Mouse (Mus musculus) forebrain, embryonic 16.5 days (tissue): Measurements from ENCODE around the gene Eif4a3. TPM values are rescaled to one million over a fixed set of nuclear protein-coding genes. Genes with fewer than 3 reads are reported as not detected.
A peak's percentile ranks its signal among the peaks of the same experiment; 100 is the strongest.
"Not testable (repeated sequence)": the region's sequence is repeated elsewhere in the genome, so short reads cannot be mapped to it uniquely, and the experiment has no call there.

Source experiments
- ATAC-seq: fragments of 200-750 bp; cut with Nextera tagmentation; 2 replicates; pipeline ENCODE4 v1.8.0; 2017; ENCODE audit warnings: mild to moderate bottlenecking, moderate library complexity
- H3K27ac ChIP-seq: fragments of 300-500 bp; sonication (generic); 2 replicates; pipeline ENCODE4 v1.5.1; 2014; ENCODE audit warnings: low read length, control low read depth
- H3K27me3 ChIP-seq: fragments of 300-500 bp; sonication (generic); replicated peaks from 2 replicates; pipeline ENCODE4 v1.6.1; 2014; ENCODE audit warnings: low read length; ENCODE audit not compliant: control insufficient read depth, insufficient read depth
- H3K36me3 ChIP-seq: fragments of 300-500 bp; sonication (generic); 2 replicates; pipeline ENCODE4 v1.6.1; 2014; ENCODE audit not compliant: control insufficient read depth, insufficient read depth
- H3K4me1 ChIP-seq: fragments of 300-500 bp; sonication (generic); replicated peaks from 2 replicates; pipeline ENCODE4 v1.6.1; 2014; ENCODE audit warnings: low read length; ENCODE audit not compliant: control insufficient read depth, insufficient read depth
- H3K4me2 ChIP-seq: fragments of 300-500 bp; sonication (generic); 2 replicates; pipeline ENCODE4 v1.6.1; 2014; ENCODE audit warnings: mild to moderate bottlenecking, low read length, control low read depth
- H3K4me3 ChIP-seq: fragments of 300-500 bp; sonication (generic); replicated peaks from 2 replicates; pipeline ENCODE4 v1.5.1; 2014; ENCODE audit warnings: mild to moderate bottlenecking, low read length, control low read depth
- H3K9ac ChIP-seq: fragments of 300-500 bp; sonication (generic); replicated peaks from 2 replicates; pipeline ENCODE4 v1.6.1; 2014; ENCODE audit warnings: low read depth, low read length, control low read depth
- H3K9me3 ChIP-seq: fragments of 300-500 bp; sonication (generic); 2 replicates; pipeline ENCODE4 v1.6.1; 2016; ENCODE audit warnings: low read length; ENCODE audit not compliant: control insufficient read depth
- WGBS: fragments of 180-500 bp; shearing (Covaris S2); extraction: QIAGEN DNeasy Blood & Tissue Kit; methylation state at CpG from one replicate; pipeline ENCODE4 v1.1.7; 2014; 5-methylcytosine and 5-hydroxymethylcytosine counted together
- polyA plus RNA-seq: library from polyadenylated mRNA; unstranded; fragments of >200 nt; fragmentation: Nextera tagmentation; extraction: Ambion mirVana; gene quantifications from 2 replicates; pipeline ENCODE4 v1.2.1, GENCODE M21; 2015

Eif4a3 gene
- polyA plus RNA-seq, 1 experiment from 2014 or later: 273 TPM

DNA sequence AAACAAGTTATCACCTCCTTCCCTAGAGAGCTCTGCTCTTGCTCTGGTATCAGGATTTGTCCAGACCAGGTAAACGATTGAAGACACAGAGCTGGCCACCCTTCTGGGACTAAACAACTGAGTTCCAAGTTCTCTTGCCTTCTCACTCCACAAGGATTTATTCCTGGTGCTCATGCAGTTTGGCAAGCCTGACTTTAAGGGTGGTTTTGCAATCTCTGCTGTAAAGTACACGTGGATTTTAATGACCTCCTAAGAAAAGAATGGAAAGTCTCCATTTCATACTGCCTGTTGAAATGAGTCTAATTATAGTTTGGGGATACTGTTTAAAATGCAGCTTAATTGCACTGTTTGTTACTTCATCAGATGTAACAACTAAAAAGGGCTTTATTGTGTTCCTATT, 1.1 kb upstream of the Eif4a3 start:
- Histone ChIP-seq H3K27ac (no peak overlapping the region), H3K36me3 (peaks cover 11% of the 10 kb centered on the region), H3K4me3 (no peak overlapping the region), H3K4me2 (no peak overlapping the region), H3K27me3 (no peaks in the 10 kb centered on the region), H3K9ac (no peak overlapping the region), H3K9me3 (no peaks in the 10 kb centered on the region), H3K4me1 (peaks cover 19% of the 10 kb centered on the region)
- ATAC-seq: no peak
- WGBS: 14% methylated on average over 2 of the region's 2 CpGs

DNA sequence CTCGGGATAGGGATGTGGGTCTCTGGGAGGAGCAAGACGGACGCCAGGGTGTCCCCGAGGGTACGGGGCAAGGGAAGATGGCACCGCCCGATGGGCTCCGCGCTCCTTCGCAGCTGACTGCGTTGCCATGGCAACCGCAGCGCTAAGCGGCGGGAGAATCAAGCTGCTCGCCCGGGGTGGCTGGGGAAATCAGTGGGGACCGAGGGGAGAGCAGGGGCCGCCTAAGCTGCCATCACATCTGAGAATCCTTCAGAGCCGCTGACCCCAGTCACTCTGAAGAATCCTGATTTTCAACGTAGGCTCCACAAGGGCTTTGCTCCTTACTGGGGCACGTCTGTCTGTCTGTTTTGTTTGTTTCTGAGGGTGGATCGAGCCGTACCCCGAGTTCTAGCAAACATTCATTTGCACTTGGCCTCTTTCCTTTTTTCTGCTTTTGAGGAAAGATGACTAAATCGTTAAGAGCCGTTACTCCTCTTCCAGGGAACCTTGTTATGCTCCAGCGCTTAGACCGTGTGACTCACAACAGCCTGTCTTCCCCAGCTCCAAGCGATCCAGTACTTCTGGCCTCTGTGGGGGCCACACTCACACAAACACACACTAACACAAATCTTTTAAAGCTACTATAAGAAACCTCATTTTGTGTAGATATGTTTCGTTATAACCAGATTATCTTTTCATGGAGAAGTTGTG, 502 bp upstream of the Eif4a3 start:
- Histone ChIP-seq H3K27ac (peak overlapping the region; percentile 99), H3K4me1 (peaks cover 19% of the 10 kb centered on the region), H3K4me3 (peak overlapping the region; percentile 98), H3K27me3 (no peaks in the 10 kb centered on the region), H3K9me3 (no peaks in the 10 kb centered on the region), H3K36me3 (peaks cover 16% of the 10 kb centered on the region), H3K9ac (peak overlapping the region; percentile 88), H3K4me2 (peak overlapping the region; percentile 75)
- 2% methylated on average over 31 of the region's 31 CpGs for WGBS
- peak; percentile 86 for ATAC-seq

DNA sequence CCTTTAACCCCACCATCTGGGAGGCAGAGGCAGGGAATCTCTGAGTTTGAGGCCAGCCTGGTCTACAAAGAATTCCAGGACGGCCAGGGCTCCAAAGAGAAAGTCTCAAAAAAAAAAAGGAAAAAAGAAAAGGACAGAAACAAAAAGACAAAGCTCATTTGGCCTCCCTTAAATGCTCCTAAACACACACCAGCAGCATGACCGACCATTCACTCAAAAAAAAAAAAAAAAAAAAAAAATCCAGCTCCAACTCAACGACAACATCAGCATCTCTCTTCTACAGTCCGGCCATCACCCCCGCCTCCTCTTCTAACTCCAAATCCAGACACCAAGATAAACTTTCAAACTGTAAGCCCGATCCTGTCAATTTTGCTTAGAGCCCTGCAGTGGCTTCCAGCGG, 972 bp downstream of the Eif4a3 start:
- Histone ChIP-seq H3K9me3 (no peaks in the 10 kb centered on the region), H3K4me2 (peak overlapping the region; percentile 98), H3K27ac (no peak overlapping the region), H3K9ac (peak overlapping the region; percentile 88), H3K4me3 (peak overlapping the region; percentile 98), H3K36me3 (peaks cover 28% of the 10 kb centered on the region), H3K27me3 (no peaks in the 10 kb centered on the region), H3K4me1 (peaks cover 19% of the 10 kb centered on the region)
- ATAC-seq: no peak
- WGBS: 10% methylated on average over 7 of the region's 7 CpGs

DNA sequence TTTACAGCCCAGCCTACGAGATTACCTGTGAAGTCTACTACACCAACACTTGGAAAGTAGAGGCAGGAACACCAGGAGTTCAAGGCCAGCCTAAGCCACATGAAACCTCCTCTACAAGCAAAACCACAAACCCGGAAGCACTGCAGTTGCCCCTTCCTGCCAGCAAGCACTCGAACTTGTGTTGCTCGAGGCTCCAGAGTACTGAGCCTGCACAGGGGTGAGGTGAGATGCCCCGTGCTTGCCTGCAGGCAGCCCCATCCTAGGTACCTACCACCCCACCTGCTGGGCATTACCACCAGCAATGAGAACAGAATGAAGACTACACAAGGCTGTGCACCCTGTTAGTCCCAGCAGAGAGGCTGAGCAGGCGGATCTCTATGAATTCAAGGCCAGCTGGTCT, 1.9 kb downstream of the Eif4a3 start:
- H3K4me2 ChIP-seq: no peak overlapping the region; the same call in 1 of the 2 replicates

DNA sequence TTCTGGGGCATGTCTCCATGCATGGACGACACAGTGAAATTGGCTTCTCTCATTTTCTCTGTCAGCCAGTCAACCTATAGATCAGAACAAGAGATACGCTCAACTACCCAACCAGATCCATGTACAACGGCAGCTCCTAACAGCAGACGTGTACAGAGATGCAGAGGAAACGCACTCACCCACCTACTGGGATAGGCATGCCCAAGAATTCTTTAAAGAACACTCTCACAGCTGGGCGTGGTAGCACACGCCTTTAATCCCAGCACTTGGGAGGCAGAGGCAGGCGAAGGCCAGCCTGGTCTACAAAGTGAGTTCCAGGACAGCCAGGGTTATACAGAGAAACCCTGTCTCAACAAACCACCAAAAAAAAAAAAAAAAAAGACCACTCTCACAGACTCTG, 7.0 kb downstream of the Eif4a3 start:
- 93% methylated on average over 8 of the region's 8 CpGs for WGBS
- not testable (repeated sequence) for ATAC-seq

More for the DNA sequence above, 1.9 kb downstream of the Eif4a3 start:
- H3K27ac ChIP-seq: no peak overlapping the region
- no peak overlapping the region for H3K4me3 ChIP-seq
- no peak for ATAC-seq
- H3K36me3 ChIP-seq: peaks cover 35% of the 10 kb centered on the region
- no peaks in the 10 kb centered on the region for H3K9me3 ChIP-seq
- WGBS: 91% methylated on average over 6 of the region's 6 CpGs
- peaks cover 19% of the 10 kb centered on the region for H3K4me1 ChIP-seq
- no peak overlapping the region for H3K9ac ChIP-seq
- no peaks in the 10 kb centered on the region for H3K27me3 ChIP-seq

DNA sequence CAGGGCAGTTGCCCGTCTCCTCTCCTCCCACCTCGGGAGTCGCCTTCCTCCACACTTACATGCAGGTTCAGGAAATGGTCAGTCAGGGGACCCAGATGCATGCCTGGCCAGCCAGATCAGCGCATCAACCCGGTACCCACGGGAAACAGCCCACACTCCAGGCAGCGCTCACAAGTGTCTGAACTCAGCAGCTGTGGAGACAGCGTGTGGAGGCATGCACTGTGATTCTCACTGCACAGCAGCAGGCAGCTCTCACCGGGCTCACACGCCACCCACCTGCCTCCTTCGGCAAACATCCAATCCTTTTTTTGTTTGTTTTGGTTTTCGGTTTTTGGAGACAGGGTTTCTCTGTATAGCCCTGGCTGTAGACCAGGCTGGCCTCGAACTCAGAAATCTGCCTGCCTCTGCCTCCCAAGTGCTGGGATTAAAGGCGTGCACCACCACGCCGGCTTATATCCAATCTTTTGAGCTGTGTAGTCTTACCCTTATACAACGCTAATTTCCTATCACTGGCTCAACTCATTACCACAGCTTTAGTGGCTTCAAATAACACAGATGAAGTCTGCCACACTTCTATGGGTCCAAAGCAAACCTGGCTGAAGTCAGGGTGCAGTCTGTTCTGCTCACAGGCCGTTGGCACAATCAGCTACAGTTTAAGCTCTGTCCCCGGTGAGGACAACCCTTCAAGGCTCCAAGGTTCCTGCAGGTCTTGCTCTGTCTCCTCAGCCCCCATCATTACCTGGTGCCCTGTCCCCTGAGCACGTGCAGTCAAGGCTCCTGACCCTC, 12.5 kb downstream of the Eif4a3 start:
- Histone ChIP-seq H3K4me3 (no peak overlapping the region), H3K9ac (no peak overlapping the region), H3K4me2 (no peak overlapping the region), H3K9me3 (no peaks in the 10 kb centered on the region), H3K27me3 (no peaks in the 10 kb centered on the region), H3K27ac (no peak overlapping the region), H3K4me1 (no peaks in the 10 kb centered on the region), H3K36me3 (peaks cover 33% of the 10 kb centered on the region)
- 89% methylated on average over 20 of the region's 20 CpGs for WGBS
- ATAC-seq: no peak

More for the DNA sequence above, 7.0 kb downstream of the Eif4a3 start:
- not testable (repeated sequence) for H3K4me1 ChIP-seq, H3K27ac ChIP-seq, H3K9ac ChIP-seq, H3K4me2 ChIP-seq, H3K27me3 ChIP-seq, H3K9me3 ChIP-seq, H3K4me3 ChIP-seq
- H3K36me3 ChIP-seq: peaks cover 61% of the 10 kb centered on the region

DNA sequence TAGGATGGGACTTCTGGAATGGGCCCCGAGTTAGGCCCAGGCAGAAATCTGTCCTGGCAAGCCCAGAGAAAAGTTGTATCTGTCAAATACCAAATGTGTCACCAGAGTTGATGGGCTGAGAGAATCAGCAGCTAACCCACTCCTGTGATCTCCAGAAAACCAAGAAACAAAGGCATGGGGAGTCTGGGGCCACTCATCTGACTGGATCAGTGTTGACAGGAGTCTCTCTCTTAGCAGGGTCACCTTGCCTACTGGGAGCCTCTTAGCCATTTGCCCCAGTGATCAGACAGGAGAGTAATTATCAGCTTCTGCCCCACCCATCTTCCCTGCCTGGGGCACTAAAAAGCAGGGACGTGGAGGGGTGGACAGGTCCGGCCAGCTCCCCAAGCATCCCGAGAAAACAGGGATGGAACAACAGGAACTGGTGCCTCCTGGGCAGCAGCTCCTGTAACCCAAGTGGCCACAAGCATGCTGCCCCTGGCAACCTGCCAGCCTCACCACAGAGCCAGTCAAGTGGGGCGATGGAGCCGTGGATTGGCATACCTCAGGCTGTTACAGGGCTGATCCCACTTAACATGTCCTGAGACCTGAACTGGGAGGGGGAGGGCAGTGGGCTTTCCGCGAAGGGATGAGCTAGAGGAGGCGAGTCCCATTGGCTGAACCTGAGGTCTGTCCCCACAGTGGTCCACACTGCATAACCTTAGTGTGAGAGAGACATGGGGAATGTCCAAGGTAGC, 13.9 kb downstream of the Eif4a3 start:
- Histone ChIP-seq H3K4me3 (no peak overlapping the region), H3K9me3 (no peaks in the 10 kb centered on the region), H3K4me2 (no peak overlapping the region), H3K4me1 (no peaks in the 10 kb centered on the region), H3K9ac (no peak overlapping the region), H3K27ac (no peak overlapping the region), H3K36me3 (peaks cover 23% of the 10 kb centered on the region), H3K27me3 (no peaks in the 10 kb centered on the region)
- 62% methylated on average over 9 of the region's 9 CpGs for WGBS
- ATAC-seq: no peak

DNA sequence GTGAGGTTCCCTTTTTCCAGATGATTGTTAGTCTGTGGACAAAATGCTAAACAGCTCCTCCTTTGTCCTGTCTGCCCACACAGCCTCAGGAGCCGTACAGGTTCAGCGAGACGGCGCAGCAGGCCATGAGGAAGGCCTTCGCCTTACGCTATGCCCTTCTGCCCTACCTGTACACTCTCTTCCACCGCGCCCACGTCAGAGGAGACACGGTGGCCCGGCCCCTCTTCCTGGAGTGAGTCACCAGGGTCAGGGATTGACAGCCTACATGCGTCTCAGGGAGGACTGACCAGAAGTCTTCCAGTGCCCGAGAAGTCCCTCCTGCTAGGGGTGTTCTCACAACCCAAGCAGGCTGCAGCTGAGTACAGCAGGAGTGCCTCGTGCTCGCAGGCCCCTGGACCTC, 18.9 kb downstream of the Eif4a3 start:
- ATAC-seq: no peak
- no peaks in the 10 kb centered on the region for H3K4me1 ChIP-seq
- H3K4me2 ChIP-seq: no peak overlapping the region
- no peaks in the 10 kb centered on the region for H3K27me3 ChIP-seq
- H3K4me3 ChIP-seq: no peak overlapping the region
- H3K36me3 ChIP-seq: peaks cover 11% of the 10 kb centered on the region
- no peaks in the 10 kb centered on the region for H3K9me3 ChIP-seq
- H3K9ac ChIP-seq: no peak overlapping the region
- H3K27ac ChIP-seq: no peak overlapping the region
- WGBS: 88% methylated on average over 15 of the region's 15 CpGs
